Mouse (Mus musculus) T-helper 17 cell (primary cell): ENCODE measurements around the gene Hmgxb4.
"Not testable (repeated sequence)": the region's sequence is repeated elsewhere in the genome, so short reads cannot be mapped to it uniquely, and the experiment has no call there.

Experiments
- in situ Hi-C, 2 experiments: fragments of 300-600 bp; cut with MboI, MseI; formaldehyde crosslinking; loops; 1 replicate in 1 of 2; 2 replicates in 1 of 2; pipeline ENCODE4 v1.15.1; 2025; ENCODE audit warnings: high pct_unique_total_duplicates in 2 of 2

The Hmgxb4 gene

DNA sequence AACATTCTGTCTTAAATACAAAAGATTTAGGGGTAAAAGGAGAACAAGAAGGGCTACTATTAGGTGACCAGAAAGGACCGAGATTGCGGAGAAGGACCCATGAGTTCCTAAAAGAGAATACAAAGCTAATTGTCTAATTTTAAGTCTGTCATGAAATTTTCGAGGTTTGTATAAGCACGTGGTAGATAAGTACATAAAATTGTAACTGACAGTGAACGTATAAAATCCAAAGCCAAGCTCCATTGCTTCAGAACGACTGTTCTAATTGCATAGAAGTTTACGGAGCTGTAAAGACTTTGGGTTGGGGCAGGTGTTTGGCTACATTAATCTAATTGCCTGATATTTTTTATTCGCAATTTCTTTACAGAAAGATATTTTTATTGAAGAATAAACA lies at the start of gene Hmgxb4:
Hmgxb4 (plus strand) TSS at position 276 of the 394 bp plus-strand sequence.
- in situ Hi-C loops: loop anchor here in 1 of 2 experiments (5.0 kb wide), 2 partner anchors 39 to 1641 kb away; partner anchors contain the start of genes Large1 and Tom1

DNA sequence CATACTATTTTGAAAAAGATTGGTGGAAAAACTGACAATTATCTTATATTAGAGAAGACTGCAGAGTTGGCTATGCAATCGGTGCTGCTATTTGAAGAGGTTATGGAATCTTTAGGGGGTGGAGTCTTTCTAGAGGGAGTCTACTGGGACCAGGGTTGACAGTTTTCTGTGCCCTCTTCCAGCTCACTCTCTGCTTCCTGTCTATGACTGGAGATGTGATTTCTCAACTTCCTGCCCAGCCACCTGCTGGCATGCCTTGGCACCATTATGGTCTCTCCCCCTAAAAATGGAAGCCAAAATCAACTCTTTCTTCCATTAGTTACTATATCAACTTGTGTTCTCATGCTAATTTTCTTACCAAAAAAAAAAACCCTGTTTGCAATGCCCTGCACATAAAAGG lies 43.7 kb upstream of the Hmgxb4 start:
- in situ Hi-C loops: loop anchor here (25.0 kb wide), 1 partner anchor 2012 kb away; no protein-coding TSS in a partner anchor

DNA sequence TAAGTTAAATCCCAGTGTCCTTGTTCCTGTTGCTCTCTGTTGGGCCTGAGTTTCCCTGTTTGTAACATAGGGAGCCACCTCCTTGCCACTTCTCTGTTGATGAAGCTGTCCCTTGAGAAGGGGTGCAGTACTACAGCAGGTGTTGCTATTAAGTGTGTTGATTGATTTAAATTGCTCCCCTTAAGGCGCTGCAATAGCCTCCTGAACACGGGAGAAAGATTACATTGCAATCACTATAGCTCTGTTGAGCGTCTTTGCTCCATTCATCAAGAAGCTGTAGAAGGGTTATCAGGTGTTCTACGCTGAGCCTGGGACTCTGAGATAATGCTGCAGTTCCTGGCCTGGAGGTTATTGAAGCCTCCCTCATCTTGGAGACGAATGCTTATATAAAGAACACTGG lies 29.2 kb upstream of the Hmgxb4 start:
- in situ Hi-C loops: no loop called here

DNA sequence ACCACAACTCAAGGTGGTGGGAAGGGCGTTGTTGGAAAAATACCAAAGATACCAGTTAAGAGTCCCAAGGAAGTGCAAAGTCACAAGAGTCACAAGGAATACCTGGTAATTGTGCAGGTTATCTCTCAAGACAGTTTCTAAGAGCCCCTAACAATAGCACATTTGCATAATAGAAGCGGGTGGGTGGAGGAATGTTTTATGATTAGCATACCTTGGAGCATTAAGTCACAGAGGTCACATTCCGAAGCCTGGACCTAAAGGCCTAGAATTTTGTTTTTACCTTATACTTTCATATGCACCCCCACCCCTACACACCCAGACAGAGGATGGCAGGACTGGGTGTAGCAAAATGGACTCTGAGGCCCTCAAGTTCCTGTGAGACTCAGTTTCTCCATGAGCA lies 22.9 kb upstream of the Hmgxb4 start:
- in situ Hi-C loops: not testable (repeated sequence)

DNA sequence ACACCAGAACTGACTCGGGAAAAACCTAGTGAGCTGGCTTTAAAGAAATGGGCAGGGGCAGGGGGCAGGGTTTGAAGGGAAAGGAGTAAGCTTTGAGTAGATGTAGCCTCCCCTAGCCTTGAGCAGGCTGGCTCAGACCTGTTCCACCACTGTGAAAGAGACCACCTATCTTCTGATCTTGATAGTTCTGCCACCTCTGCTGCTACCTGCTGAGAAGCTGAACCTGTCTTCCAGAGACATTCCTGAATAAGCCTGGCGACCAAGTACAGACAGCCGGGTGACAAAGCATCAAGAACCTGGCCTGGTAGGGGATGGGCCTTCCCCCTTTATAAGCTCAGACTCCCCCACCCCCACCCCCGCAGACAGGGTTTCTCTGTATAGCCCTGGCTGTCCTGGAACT lies 21.5 kb upstream of the Hmgxb4 start:
- in situ Hi-C loops: no loop called here

DNA sequence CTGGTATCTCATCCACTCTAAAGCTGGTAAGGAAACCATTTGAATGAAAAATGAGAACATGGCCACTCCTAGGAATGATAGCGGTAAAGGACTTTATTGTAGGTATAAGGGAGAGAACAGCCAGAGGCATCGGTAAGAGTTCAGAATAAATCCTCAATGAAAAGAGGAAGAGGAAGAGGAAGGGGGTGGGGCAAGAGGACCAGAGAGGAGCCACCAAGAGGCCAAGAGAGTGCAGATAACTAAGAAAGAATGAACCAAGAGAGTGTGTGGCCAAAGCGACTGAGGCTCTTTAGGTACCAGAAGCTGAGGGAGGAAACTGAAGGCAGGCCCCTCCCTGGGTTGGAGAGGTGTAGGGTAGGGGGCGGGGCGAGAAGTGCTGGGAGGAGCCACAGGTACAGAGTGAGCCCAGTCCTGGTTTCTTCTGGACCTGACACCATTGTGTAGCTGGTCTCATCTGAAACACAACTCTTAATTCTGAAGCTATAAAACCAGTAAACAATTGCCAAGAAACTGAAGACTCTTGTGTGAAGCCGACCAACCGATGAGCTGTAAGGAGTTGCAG lies 20.8 kb upstream of the Hmgxb4 start:
- in situ Hi-C loops: no loop called here

DNA sequence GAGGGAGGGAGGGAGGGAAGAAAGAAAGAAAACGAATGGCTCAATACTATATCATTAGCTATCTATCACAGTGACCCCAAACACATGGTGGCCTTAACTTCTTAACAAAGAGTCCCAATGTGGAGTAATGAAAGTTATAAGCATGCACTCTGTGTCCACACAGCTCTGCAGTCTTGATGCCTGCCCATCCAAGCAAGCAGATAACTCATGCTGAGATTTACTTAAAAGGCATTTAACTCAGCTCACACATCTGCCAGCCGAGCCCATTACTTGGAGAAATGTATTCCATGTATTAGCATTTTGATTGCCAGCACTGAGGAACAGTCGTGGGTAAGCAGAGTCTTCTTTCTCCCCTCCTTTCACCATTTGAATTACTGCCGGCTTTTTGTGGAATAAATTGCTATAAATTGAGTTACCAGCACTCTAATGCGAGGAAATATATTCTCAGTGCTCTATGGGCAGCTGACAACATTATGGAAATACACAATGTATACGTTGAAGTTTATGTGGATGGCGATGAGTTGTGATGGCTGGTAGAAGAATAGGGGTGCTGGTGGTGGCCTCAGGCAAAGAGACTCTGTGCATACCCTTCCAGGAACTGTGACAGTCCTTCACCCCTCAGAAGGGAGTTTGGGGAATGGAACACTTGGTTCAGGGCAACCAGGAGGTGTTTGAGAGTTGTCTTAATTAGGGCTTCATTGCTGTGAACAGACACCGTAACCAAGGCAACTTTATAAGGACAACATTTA lies 19.9 kb upstream of the Hmgxb4 start:
- in situ Hi-C loops: no loop called here

DNA sequence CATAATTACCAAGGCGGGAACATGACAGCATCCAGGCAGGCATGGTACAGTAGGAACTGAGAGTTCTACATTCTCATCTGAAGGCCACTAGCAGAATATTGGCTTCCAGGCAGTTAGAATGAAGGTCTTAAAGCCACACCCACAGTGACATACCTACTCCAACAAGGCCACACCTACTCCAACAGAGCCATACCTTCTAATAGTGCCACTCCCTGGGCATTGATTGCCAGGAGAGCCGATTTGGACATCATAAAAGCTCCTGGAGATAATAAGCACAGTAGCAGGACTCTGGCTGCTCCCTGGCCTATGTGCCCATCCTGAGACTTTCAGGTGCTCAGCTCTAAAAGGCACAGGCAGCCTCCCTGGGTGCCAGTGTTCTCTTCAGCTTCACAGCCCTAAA lies 19.3 kb upstream of the Hmgxb4 start:
- in situ Hi-C loops: no loop called here

DNA sequence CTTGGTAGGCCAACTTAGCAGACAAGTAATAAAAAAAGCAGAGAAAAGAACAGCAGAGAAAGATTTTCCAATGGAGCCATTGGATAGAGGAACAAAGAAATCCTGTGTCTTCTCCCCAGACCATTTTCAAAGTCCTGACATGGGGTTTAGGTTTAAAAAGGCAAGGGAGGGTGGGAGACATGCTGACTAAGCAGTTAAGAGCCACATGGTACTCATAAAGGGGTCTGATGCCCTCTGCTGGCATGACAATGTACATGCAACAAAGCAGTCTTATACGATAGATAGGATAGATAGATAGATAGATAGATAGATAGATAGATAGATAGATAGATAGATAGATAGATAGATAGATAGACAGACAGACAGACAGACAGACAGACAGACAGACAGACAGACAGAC lies 15.7 kb upstream of the Hmgxb4 start:
- in situ Hi-C loops: no loop called here

DNA sequence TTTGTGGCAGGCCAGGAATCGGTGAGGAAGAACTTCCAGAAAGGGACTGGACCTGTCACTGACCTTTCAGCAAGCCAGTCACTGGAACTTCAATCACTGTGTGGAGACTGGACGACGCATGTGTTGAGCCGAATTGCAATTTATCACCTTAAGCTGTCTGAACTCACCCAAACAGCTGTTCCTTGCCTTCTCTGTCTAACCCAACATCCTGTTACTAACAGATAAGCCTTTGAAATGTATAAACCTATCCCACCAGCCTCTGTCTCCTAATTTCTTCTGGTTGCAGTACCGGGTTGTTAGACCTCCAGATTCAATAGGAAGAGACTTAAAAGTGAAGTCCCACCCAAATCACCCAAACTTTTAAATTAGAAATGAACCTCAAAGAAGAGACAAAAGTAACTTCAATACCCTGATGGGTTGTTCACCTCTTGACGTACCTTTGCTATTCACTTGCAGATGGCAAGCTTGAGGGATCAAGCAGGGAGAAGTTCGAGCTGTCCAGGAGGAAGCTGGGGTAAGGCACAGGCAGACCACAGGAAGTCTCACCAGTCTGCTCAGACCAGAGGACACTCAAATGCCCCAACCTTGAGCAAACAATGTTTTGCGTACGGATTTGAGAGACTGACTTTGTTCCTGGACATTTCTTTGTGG lies 13.0 kb upstream of the Hmgxb4 start:
- in situ Hi-C loops: no loop called here

DNA sequence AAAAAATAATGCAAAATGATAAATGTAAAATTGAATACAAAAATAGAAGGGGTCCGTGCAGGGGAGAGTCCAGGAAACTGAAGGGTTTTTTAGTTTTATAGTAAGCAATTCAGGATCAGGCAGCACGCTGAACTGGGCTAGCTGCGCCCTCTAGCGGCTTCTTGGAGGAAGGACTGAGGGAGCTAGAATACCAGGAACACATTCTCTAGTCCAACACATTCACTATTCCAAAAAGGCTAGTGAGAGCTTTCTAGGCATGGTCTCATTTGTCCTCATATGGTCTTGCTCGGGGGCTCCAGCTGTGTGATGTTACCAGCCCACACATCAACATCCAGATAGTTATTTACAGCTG lies 12.5 kb upstream of the Hmgxb4 start:
- in situ Hi-C loops: no loop called here

DNA sequence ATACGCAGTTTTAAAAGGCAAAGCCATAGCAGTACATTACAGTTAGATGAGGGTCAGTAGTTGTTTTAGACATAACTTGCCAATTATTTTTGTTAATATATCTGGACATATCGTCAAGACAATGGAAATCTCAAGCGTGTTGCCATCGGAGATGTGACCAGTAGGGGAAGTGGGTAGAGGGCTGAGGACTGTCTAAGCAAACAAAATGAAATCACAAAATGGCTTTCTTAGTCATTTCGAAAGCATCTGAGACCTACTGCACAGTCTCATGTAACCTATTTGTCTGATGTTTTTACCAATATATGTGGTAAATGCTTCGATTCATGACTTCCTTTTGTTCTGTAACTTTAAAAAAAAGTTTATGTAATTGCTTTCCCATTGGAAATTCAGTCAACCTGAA lies 11.3 kb upstream of the Hmgxb4 start:
- in situ Hi-C loops: no loop called here

DNA sequence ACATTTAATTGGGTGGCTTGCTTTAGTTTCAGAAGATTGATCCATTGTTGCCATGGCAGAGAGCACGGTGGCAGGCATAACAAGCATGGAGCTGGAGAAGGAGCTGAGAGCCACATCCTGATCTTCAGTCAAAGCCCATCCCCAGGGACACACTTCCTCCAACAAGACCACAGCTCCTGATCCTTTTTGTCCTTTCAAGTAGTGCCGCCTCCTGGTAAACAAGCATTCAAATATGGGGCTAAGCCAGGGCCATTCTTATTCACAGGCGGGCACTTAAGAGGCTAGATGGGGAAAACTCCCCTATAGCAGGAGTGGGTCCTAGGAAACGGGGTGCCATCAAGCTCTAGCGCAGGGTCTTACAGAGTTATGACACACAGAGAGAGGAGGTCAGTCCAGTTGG lies 5.7 kb upstream of the Hmgxb4 start:
- in situ Hi-C loops: no loop called here

DNA sequence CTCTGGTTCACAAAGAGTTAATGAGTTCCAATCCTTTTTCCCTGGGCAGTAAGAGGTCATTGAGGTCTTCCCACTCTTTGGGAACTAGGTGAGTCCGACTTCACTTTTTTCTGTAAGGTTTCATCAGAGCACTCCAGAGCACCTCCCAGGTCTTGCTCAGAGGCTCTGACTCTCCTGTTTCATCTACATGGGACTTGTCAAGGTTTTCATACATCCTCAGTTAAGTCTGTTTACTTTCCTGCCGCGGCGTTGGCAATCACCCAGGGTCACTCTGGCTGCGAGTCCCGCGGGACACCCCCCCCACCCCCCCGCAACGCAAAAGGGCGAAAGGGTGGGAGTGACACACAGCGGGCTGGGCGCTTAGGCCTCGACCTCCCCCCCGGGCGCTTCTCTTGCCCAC lies 3.1 kb upstream of the Hmgxb4 start:
- in situ Hi-C loops: loop anchor here in 1 of 2 experiments (5.0 kb wide), 2 partner anchors 42 to 1638 kb away; partner anchors contain the start of genes Large1 and Tom1

DNA sequence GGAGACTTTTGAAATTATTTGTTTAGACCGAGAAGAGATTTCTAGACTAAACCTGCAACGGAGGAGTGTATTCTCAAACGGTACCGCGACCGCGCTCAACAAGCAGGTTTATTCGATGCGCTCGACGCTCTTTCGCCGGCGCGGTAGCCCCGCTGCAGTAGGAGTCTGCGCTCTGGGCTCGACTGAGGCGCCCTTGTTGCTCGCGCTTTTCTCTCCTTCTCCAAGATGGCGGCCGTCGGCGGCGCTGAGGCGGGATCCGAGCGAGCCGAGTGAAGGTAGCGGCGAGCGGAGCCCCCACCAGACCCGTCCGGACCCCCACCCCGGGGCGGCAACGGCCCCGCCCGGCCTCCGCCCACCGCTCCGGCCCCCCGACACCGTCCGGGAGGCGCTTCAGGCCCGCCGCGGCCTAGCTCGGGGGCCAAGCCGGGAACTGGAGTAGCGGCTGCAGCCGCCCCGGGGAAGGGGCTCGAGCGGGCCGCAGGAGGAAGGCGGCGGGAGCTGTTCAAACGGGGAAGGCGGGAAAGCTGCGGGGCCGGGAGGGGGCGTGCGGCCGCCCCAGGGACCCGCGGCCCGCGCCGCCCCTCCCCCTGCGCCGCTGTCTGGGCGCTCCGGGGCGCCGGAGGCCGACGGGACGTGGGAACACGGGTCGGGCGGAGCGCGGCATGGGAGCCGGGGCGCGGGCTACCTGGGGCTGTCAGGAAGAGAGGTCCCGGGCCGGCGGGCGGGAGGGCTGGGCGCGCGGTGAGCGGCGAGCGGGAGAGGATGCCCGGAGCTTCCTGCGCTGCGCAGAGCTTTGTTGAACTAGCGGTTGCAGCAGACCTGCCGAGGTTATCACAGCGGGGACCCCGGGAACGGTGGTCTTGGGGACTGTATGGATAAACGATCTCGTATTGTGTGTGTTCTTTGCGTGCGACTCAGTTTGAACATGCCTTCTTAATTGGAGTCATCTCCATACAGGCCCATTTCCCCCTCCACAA lies 607 bp downstream of the Hmgxb4 start:
- in situ Hi-C loops: loop anchor here in 1 of 2 experiments (5.0 kb wide), 2 partner anchors 39 to 1641 kb away; partner anchors contain the start of genes Large1 and Tom1

DNA sequence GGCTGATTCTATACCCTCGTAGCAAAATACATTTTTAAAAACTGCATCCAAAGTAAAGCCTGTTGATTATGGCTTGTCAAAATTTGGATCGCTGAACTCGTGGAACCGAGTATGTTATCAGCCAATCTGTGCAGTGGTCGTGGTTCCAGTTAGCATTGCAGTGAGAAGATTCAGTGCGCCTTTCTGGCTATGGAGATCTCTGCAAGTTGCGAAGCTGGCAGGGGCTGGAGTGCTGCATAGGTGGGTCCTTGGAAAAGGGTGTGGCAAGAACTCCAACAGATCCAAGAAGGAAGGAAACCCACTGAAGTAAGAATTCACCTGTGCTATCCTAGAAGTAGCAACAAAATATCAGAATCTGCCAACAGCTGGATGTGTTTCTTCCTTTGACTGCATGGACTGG lies 1.4 kb downstream of the Hmgxb4 start:
- in situ Hi-C loops: loop anchor here in 1 of 2 experiments (5.0 kb wide), 2 partner anchors 38 to 1642 kb away; partner anchors contain the start of genes Large1 and Tom1

DNA sequence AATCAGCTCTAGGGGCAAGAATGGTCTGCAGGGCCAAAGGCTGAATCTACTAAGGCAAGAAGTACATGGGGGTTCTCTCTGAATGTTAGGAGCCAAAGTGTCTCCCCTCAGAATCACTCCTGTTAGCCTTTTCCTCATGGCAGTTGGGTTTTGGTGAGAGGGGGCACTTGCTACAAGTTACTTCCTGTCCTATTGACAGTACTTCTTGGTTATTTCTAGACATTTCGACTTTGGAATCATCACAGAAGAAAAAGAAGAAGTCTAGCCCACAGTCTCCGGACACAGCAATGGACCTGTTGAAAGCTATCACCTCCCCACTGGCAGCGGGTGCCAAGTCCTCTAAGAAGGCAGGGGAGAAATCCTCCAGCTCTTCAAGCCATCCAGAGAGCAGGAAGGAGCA lies 7.3 kb downstream of the Hmgxb4 start:
- in situ Hi-C loops: no loop called here

DNA sequence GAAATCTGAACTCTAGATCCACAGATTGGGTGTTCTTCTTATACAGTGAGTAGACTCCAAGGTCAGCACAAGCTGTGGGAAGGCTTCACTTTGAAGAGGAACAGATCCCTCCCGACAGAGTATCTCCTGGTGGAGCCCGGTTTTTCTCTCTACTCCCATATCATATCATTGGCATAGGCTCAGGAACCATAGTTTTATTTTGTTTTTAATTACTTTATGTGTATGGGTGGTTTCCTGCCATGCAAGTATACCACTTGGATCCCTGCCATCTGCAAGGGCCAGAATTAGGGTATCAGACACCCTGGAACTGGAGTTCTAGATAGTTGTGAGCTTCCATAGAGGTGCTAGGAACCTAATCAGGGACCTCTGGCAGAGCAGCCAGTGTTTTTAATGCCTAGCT lies 15.7 kb downstream of the Hmgxb4 start:
- in situ Hi-C loops: no loop called here

DNA sequence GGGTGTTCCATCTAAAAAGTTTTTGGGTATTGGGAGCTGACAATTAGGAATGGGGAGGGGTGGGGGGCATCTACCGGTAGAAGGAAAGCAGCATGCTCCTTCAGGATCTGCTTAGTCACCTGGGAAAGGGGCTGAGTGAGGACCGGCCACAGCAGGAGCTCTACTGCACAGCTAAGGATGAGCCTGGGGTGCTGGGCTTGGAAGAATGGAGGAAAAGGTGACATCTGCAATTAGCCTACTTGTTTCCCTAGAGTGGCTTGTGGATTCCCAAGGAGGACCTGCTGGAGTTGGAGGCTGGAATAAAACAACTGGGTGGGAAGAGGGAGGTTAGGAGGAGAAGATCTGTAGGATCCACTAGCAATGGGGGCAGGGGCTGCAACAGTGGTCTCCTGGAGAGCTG lies 20.4 kb downstream of the Hmgxb4 start:
- in situ Hi-C loops: no loop called here

DNA sequence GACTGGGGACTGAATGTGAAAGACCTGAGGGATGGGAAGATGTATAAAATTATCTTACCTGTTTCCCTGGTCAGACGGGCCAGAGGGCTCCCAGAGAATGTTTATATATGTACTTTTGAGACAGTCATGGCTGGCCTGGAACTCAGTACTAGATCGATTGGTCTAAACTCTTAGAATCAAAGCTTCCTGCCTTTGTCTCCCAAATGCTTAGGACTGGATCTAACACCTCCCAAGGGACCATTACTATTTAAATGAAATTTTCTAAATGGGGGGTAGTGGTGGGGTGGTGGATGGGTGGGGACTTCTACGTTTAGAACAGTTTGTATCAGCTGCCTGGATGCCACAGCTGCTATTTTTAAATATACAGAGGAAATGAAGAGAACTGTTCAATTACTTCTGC lies 20.8 kb downstream of the Hmgxb4 start:
- in situ Hi-C loops: no loop called here

DNA sequence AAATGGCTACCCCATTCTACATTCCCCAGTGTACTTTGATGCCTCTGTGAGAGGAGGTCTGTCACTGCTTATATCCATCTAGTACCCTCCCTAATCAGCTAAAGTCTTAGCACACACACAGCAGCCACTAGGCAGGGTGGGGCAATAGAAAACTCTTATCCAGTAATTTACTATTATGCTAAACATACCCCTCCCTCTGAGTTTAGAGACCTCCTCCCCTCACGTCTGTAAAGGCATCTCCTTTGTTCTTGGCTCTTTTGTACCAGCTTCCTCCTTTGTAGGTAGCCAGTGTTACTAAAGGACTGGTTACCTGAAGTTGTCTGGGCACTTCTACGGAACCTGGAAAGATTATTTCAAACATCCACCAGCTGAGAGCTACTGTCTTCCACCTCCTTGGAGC lies 22.8 kb downstream of the Hmgxb4 start:
- in situ Hi-C loops: no loop called here

DNA sequence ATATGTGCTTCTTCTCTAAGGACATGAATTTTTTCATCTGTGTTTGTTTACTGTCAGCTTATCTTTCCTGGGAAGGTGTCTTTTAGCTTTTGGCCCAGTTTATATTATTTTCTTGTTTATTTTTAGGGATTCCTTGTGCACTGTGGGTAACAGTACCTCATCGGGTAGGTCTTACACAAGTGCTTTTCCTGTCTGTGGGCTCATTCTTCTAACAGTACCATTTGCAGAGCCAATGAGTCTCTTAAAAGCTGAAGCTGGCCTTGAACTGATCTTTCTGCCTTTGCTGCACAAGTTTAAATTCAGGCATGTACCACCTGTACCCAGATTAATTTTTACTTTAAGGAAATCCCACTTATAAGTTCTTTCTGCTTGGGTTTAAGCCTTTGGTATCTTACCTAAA lies 23.3 kb downstream of the Hmgxb4 start:
- in situ Hi-C loops: no loop called here
